In genomic region chr7:123731016-123731415, GRCm38 (mm10) we compare ENCODE assay signal across 20 mouse cellular contexts.
DNase-seq lines count a peak whose midpoint lies in the region; ATAC-seq and TF ChIP-seq lines count a peak whose summit lies in the region.
"Had no signal": no experiment of that assay in that cellular context is flagged by ENCODE, and none has a peak within 500 bp of the region (broad histone marks: within the 10 kb centered on the region; RNA-seq: fewer than 3 reads in every experiment).

No protein-coding gene starts in this region.

- no peaks in the 10 kb centered on the region for H3K36me3 ChIP-seq in hindbrain, embryonic 11.5 days (ENCODE audit: control insufficient read depth, insufficient read depth, low read length)
- no peaks in the 10 kb centered on the region for H3K36me3 ChIP-seq in hindbrain, embryonic 14.5 days (replicated peaks; ENCODE audit: control insufficient read depth, insufficient read depth)
- H3K36me3 ChIP-seq: embryonic facial prominence, embryonic 10.5 days; embryonic facial prominence, embryonic 12.5 days; forebrain, embryonic 15.5 days had no signal

- TF ChIP-seq CTCF in layer of hippocampus, adult 2 months (conservative IDR thresholded peaks at IDR 0.05): no peak

- 67% methylated on average over 4 of the region's 4 CpGs for WGBS in hindbrain, embryonic 11.5 days
- WGBS in hindbrain, embryonic 14.5 days: 48% methylated on average over 4 of the region's 4 CpGs

- no peak for DNase-seq in hindbrain, embryonic 11.5 days (ENCODE audit: low spot score)
- DNase-seq in hindbrain, embryonic 14.5 days (ENCODE audit: low spot score): no peak
- peak in 1 of 2 experiments; percentile 15 for DNase-seq in layer of hippocampus, adult 2 months (ENCODE audit: low spot score in 2 of 2)
- no peak for DNase-seq in layer of hippocampus, postnatal 10 days (ENCODE audit: low spot score in 2 of 2)
- DNase-seq in layer of hippocampus, postnatal 14 days (ENCODE audit: low spot score in 2 of 2): peak; percentile 2 to 11
- no peak for DNase-seq in layer of hippocampus, postnatal 25 days (ENCODE audit: extremely low spot score in 1 of 2, low spot score in 1 of 2)
- peak; percentile 33 for DNase-seq in brain, adult 2 months (ENCODE audit: low read depth, low spot score)
- no peak for DNase-seq in ovary, adult 18-20 months (ENCODE audit: low spot score)
- DNase-seq: adrenal gland, adult 2 months; adrenal gland, postnatal 10 days; adrenal gland, postnatal 25 days; cerebellum, adult 11-12 months; cerebellum, adult 2 months; cerebellum, adult 9-10 months; cerebellum, postnatal 10 days; cerebellum, postnatal 25 days had no signal

- H3K4me1 ChIP-seq in hindbrain, embryonic 11.5 days (replicated peaks; ENCODE audit: control insufficient read depth, insufficient read depth, low read length): no peaks in the 10 kb centered on the region
- no peaks in the 10 kb centered on the region for H3K4me1 ChIP-seq in hindbrain, embryonic 14.5 days (replicated peaks; ENCODE audit: control insufficient read depth, insufficient read depth, low read length)
- H3K4me1 ChIP-seq: embryonic facial prominence, embryonic 10.5 days; embryonic facial prominence, embryonic 12.5 days; forebrain, embryonic 13.5 days; forebrain, embryonic 15.5 days had no signal

- H3K4me3 ChIP-seq in hindbrain, embryonic 11.5 days (ENCODE audit: low read depth, low read length): no peak overlapping the region
- H3K4me3 ChIP-seq in hindbrain, embryonic 14.5 days (replicated peaks; ENCODE audit: low read length): no peak overlapping the region
- no peak overlapping the region for H3K4me3 ChIP-seq in layer of hippocampus, adult 2 months
- H3K4me3 ChIP-seq: embryonic facial prominence, embryonic 10.5 days; embryonic facial prominence, embryonic 12.5 days; forebrain, embryonic 13.5 days; forebrain, embryonic 15.5 days had no signal

- ATAC-seq in hindbrain, embryonic 11.5 days (ENCODE audit: low FRiP score): 0 out of 2 replicates have a peak, but pooled peaks have one; percentile 35
- no peak for ATAC-seq in hindbrain, embryonic 14.5 days (ENCODE audit: low FRiP score)
- ATAC-seq: forebrain, embryonic 13.5 days; forebrain, embryonic 15.5 days had no signal

- no peaks in the 10 kb centered on the region; the same call in 1 of the 2 replicates for H3K27me3 ChIP-seq in hindbrain, embryonic 11.5 days (ENCODE audit: control insufficient read depth, insufficient read depth, low read length)
- H3K27me3 ChIP-seq in hindbrain, embryonic 14.5 days (ENCODE audit: control insufficient read depth, insufficient read depth, low read length): no peaks in the 10 kb centered on the region
- H3K27me3 ChIP-seq: embryonic facial prominence, embryonic 12.5 days; forebrain, embryonic 13.5 days; forebrain, embryonic 15.5 days had no signal

- H3K9me3 ChIP-seq in hindbrain, embryonic 11.5 days (ENCODE audit: control insufficient read depth, low read length): no peaks in the 10 kb centered on the region
- H3K9me3 ChIP-seq in hindbrain, embryonic 14.5 days (ENCODE audit: control insufficient read depth, low read length): no peaks in the 10 kb centered on the region
- H3K9me3 ChIP-seq: embryonic facial prominence, embryonic 10.5 days; embryonic facial prominence, embryonic 12.5 days; forebrain, embryonic 13.5 days; forebrain, embryonic 15.5 days had no signal

- no peak overlapping the region for H3K4me2 ChIP-seq in hindbrain, embryonic 11.5 days (replicated peaks; ENCODE audit: low read depth, low read length)
- H3K4me2 ChIP-seq in hindbrain, embryonic 14.5 days (replicated peaks): no peak overlapping the region
- H3K4me2 ChIP-seq: embryonic facial prominence, embryonic 12.5 days; forebrain, embryonic 13.5 days; forebrain, embryonic 15.5 days had no signal

- no peak overlapping the region for H3K27ac ChIP-seq in hindbrain, embryonic 11.5 days (ENCODE audit: low read depth, low read length)
- H3K27ac ChIP-seq in hindbrain, embryonic 14.5 days: no peak overlapping the region
- H3K27ac ChIP-seq in layer of hippocampus, adult 2 months: peak overlapping the region; percentile 83
- H3K27ac ChIP-seq: embryonic facial prominence, embryonic 10.5 days; embryonic facial prominence, embryonic 12.5 days; forebrain, embryonic 13.5 days; forebrain, embryonic 15.5 days had no signal

- no peak overlapping the region for H3K9ac ChIP-seq in hindbrain, embryonic 11.5 days (ENCODE audit: low read depth, low read length)
- no peak overlapping the region for H3K9ac ChIP-seq in hindbrain, embryonic 14.5 days
- H3K9ac ChIP-seq: embryonic facial prominence, embryonic 12.5 days; forebrain, embryonic 13.5 days; forebrain, embryonic 15.5 days had no signal

Comparison
In these comparisons a context has a peak if more than half of its experiments do, and no peak if none do; other contexts are left out.
1. DNase-seq: peak in layer of hippocampus, postnatal 14 days (2 of 2) and brain, adult 2 months (single experiment); none in hindbrain, embryonic 11.5 days (single experiment), hindbrain, embryonic 14.5 days (single experiment), layer of hippocampus, postnatal 10 days (0 of 2), layer of hippocampus, postnatal 25 days (0 of 2) and ovary, adult 18-20 months (single experiment).